Mouse (Mus musculus) right cerebral cortex, postnatal 10 days (tissue): ENCODE data around the gene Asrgl1.
"Not testable (repeated sequence)": the region's sequence is repeated elsewhere in the genome, so short reads cannot be mapped to it uniquely, and the experiment has no call there.

Experiments used
- DNase-seq, 2 experiments: peaks; one replicate each; pipeline ENCODE4 v3.0.0; 2021; ENCODE audit warnings: low spot score in 2 of 2

The Asrgl1 gene

GRCm38 (mm10) chr19:9135512-9136331, at the start of gene Asrgl1:
Gene Asrgl1, minus strand, starts transcription at chr19:9135636.
- peak; percentile 94 to 96 for DNase-seq

- no peak for DNase-seq
Observed at GRCm38 (mm10) chr19:9146214-9146613, 10.8 kb upstream of the Asrgl1 start.

- peak in 1 of 2 experiments; percentile 47 for DNase-seq
Observed at GRCm38 (mm10) chr19:9143639-9144125, 8.2 kb upstream of the Asrgl1 start.

GRCm38 (mm10) chr19:9143230-9143629, 7.8 kb upstream of the Asrgl1 start:
- DNase-seq, result peak; percentile 37 to 50

- DNase-seq, result not testable (repeated sequence)
Observed at GRCm38 (mm10) chr19:9140361-9140760, 4.9 kb upstream of the Asrgl1 start.

- no peak for DNase-seq
Observed at GRCm38 (mm10) chr19:9137159-9137558, 1.7 kb upstream of the Asrgl1 start.

- DNase-seq, result peak; percentile 46 to 53
Observed at GRCm38 (mm10) chr19:9134746-9135511, 507 bp downstream of the Asrgl1 start.

GRCm38 (mm10) chr19:9129996-9130395, 5.4 kb downstream of the Asrgl1 start:
- DNase-seq, result no peak

GRCm38 (mm10) chr19:9128499-9129194, 6.8 kb downstream of the Asrgl1 start:
- no peak for DNase-seq

- DNase-seq, result not testable (repeated sequence)
Observed at GRCm38 (mm10) chr19:9123986-9124385, 11.4 kb downstream of the Asrgl1 start.

GRCm38 (mm10) chr19:9122390-9122789, 13.0 kb downstream of the Asrgl1 start:
- DNase-seq, result no peak

- DNase-seq, result no peak
Observed at GRCm38 (mm10) chr19:9119655-9120425, 15.6 kb downstream of the Asrgl1 start.

GRCm38 (mm10) chr19:9117275-9117674, 18.2 kb downstream of the Asrgl1 start:
- no peak for DNase-seq

GRCm38 (mm10) chr19:9116268-9116667, 19.2 kb downstream of the Asrgl1 start:
- no peak for DNase-seq

- no peak for DNase-seq
Observed at GRCm38 (mm10) chr19:9112043-9112442, 23.4 kb downstream of the Asrgl1 start.

GRCm38 (mm10) chr19:9110182-9110869, 25.1 kb downstream of the Asrgl1 start:
- DNase-seq, result peak; percentile 65

- DNase-seq, result no peak
Observed at GRCm38 (mm10) chr19:9108536-9108935, 26.9 kb downstream of the Asrgl1 start.

- DNase-seq, result no peak
Observed at GRCm38 (mm10) chr19:9107379-9107755, 28.1 kb downstream of the Asrgl1 start.

- DNase-seq, result no peak
Observed at GRCm38 (mm10) chr19:9106751-9107378, 28.6 kb downstream of the Asrgl1 start.

- no peak for DNase-seq
Observed at GRCm38 (mm10) chr19:9106096-9106495, 29.3 kb downstream of the Asrgl1 start.
